Mouse (Mus musculus): Measurements from ENCODE around the gene Nr1h3. TPM values are rescaled to one million over a fixed set of nuclear protein-coding genes. Genes with fewer than 3 reads are reported as not detected.

The Nr1h3 gene
- polyA plus RNA-seq, 1 experiment: 103 TPM

DNA sequence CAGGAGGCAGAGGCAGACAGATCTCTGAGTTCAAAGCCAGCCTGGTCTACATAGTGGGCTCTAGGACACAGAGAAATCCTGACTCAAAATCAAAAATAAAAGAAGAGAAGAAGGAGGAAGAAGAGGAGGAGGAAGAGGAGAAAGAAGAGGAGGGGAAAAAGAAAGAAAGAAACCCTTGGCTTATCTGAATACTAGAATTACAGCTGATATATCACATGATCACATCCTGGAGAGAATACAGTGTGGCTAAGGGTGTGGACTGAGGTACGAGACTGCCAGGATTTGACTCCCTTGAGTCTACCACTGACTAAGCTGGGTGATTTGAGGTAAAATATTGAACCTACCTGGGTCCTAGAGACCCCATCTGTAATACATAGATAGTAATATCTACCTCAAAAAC lies 16.4 kb downstream of the Nr1h3 start:
- no peak for DNase-seq (ENCODE audit: low read depth)

DNA sequence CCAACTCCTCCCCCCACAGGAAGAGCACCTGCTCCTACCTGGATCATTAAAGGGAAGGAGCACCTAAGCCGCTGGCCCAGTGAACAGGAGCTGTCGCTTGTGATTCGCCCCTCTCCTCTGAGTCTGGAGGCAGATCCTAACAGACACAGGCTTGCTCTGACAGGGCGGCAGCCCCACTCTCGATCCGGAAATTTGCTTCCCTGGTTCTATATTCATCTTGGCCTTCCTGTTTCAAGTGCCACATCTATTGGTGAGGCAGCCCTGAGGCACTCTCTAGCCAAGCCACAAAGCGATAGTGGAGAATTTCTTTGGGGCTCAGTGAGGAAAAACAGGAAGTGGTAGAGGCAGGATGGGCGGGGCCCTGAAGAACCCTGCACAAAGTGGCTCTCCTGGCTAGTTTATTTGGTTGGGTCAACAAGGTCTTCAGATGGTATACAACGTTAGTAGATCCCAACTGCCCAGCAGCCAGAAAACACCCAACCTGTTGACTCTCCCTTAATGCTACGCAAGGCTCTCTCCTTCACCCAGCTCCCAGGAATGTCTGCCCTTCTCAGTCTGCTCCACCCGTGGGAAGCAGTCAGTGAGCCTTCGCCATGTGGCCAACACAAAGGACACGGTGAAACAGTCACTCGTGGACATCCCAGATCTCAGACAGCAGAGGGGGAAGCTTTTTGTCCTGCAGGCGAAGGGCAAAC lies 18.8 kb downstream of the Nr1h3 start, which contains the start of gene Madd:
Madd (minus strand) TSS at position 127 of the 695 bp plus-strand sequence.
- no peak for DNase-seq (ENCODE audit: low read depth)

GRCm38 (mm10) chr2:91183148-91183513 lies 19.5 kb downstream of the Nr1h3 start:
- peak; percentile 88 for DNase-seq (ENCODE audit: low read depth)

GRCm38 (mm10) chr2:91182405-91183147 lies 20.1 kb downstream of the Nr1h3 start:
- DNase-seq (ENCODE audit: low read depth): no peak

DNA sequence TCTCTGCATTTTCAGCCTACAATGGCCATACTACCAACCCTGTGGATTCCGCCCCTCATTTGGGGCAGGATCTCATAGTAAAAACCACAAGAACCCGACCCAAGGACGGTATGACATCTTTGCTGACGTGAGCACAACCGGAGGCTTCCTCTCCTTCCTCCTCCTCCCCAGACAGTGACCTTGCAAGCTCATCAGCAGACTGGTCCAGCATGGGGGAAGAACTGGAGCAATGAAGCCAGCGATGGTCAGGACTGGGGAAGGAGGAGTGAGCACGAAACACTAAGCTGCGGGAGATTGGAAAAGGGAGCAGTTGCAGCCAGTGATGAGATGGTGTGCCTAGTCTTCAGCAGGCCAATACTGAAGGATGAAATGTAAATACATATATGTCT lies 20.6 kb downstream of the Nr1h3 start:
- no peak for DNase-seq (ENCODE audit: low read depth)

DNA sequence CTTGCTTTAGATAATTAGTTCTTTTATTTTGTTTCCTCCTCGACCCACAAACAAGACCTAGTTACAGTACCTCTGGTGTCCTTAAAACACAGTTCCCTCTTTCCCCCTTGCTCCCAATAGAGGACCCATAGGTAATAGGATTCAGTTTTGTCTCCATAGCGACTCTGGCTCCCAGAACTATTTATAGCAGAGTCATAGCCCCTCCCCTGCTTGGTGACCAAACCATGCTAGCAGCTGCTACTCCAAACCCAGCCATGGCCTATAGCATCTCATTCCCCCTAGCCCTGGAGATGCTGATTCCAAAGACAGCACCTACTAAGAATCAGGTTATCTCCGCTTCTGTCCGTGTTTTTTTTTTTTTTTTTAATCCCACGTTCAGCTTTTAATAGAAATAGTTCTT lies 21.9 kb downstream of the Nr1h3 start:
- no peak for DNase-seq (ENCODE audit: low read depth)

- DNase-seq (ENCODE audit: low read depth): no peak
Observed at GRCm38 (mm10) chr2:91179825-91180224, 22.8 kb downstream of the Nr1h3 start.

DNA sequence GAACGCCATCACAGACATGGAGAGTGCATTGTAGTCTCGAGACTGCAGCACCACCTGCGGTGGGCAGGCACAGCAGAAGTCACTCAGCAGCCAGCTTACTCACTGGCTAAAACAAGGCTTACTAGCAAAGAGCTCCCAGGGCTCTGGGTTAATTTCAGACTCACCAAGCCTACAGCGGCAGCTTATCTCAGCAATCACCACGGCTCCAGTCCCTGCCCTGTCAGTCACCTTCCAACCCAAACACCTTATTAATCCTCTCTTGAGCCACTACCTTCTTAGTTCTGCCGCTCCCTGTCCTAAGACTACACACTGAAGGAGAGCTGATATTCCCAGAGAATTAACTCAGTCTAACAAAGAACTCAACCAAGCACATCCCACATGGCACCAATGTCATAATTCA lies 26.4 kb downstream of the Nr1h3 start:
- DNase-seq (ENCODE audit: low read depth): no peak

- no peak for DNase-seq (ENCODE audit: low read depth)
Observed at GRCm38 (mm10) chr2:91175490-91175889, 27.1 kb downstream of the Nr1h3 start.

DNA sequence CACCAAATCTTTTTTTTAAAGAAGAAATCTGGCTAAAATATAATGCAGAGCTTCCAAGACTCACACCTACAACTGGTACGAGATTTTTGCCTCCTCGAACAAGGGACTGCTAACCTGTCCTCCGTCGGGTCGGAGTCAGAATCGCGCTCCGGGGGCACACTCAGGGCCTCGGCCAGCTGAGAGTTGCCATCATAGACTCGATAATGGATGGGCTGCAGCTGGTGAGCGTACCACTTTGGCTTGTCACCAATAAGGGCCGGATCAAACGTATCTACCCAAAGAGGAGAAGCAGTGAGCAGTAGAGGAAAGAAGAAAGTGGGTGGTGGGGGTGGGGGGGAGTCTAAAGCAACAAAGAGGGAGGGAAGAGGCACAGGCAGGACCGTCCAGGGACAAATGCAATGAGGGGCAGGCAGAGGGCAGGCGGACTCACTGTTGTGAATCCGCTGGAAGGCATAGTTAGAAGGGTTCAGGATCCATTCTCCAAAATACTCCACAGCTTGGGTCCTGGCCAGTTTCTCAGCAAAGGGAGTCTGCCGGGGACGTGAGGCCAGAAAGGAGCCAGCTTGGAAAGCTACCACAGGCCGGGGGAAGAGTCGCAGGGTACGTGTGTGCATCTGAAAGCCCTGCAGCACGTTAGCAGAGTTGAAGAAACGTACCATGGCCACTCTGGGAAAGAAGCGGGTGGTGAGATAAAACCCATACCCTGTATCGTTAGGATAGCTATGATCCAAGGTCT lies 32.9 kb downstream of the Nr1h3 start:
- no peak for DNase-seq (ENCODE audit: low read depth)

- DNase-seq (ENCODE audit: low read depth): no peak
Observed at GRCm38 (mm10) chr2:91167629-91168028, 35.0 kb downstream of the Nr1h3 start.

DNA sequence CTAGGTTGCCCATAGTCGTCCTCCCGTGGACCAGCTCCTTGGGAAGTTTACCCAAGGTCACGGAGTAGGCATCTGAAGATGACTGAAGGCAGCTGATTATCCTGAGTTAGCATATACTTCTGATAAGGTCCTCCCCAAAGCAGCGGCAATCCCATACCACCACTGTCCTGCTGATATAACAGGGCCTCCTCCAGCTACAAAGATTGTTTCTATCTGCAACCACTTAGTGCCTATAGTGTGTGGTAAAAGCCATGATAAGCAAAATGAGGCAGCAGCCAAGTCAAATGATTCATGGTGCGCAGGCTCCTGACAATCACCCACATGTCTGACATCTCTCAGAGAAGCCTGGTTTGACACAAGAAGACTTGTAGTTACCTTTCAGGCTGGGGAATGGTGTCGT lies 37.6 kb downstream of the Nr1h3 start:
- DNase-seq (ENCODE audit: low read depth): no peak

- no peak for DNase-seq (ENCODE audit: low read depth)
Observed at GRCm38 (mm10) chr2:91163532-91163931, 39.1 kb downstream of the Nr1h3 start.

- DNase-seq (ENCODE audit: low read depth): no peak
Observed at GRCm38 (mm10) chr2:91162952-91163351, 39.7 kb downstream of the Nr1h3 start.

DNA sequence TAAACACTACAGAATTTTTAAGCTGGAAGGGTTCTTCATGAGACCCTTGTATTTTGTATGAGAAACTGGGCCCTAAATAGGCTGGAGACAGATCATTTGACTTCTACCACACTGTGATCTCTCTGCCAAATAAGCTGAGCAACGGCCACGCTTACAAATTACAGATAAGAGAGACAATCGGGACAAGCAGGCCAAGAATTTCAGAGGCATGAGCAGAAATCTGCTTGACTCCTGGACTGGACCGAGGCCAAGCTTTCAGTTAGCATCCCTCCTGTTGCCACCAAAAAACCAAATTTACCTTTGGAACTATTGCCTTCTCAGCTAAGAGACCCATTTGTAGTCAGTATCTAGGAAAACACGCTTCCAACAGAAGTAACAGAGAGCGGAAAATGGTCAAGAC lies 42.0 kb downstream of the Nr1h3 start:
- DNase-seq (ENCODE audit: low read depth): no peak

GRCm38 (mm10) chr2:91157002-91157752 lies 45.5 kb downstream of the Nr1h3 start:
- no peak for DNase-seq (ENCODE audit: low read depth)

DNA sequence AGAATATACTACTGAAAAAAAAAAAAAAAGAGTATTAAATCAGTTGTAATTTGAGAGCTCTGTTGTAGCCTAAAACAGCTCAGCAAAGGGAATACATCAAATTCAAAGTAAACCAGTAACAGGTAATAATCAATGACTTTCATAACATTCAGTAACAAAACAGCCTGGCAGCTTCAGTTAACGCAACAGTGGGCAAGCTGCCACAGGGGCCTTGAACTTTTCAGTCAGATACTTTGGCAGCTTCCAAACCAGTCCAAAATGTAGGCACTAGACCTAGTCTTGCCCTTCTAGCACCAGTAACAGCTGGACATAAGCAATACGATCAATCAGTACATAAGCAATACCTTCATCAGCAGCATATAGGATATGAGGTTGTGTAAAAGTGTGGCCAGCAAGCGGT lies 48.5 kb downstream of the Nr1h3 start:
- DNase-seq (ENCODE audit: low read depth): no peak

GRCm38 (mm10) chr2:91152885-91153377 lies 49.7 kb downstream of the Nr1h3 start:
- DNase-seq (ENCODE audit: low read depth): no peak

- no peak for DNase-seq (ENCODE audit: low read depth)
Observed at GRCm38 (mm10) chr2:91151331-91151730, 51.3 kb downstream of the Nr1h3 start.

DNA sequence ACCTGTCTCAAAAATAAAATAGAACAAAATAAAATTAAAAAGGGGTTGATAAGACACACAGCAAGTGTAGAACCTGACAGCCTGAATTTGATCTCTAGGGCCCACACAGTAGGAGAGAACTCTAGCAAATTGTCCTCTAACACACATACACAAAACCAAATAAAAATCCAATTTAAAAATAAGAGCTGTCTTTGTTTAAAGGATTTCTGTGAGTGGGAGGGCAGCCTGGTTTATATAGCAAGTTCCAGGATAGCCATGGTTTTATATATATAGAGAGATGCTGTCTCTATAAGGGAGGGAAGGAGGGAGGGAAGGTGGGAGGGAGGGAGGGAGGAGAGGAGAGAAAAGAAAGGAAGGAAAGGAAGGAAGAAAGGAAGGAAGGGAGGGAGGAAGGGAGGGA lies 54.5 kb downstream of the Nr1h3 start:
- DNase-seq (ENCODE audit: low read depth): no peak

GRCm38 (mm10) chr2:91143401-91143800 lies 59.2 kb downstream of the Nr1h3 start:
- DNase-seq (ENCODE audit: low read depth): no peak

DNA sequence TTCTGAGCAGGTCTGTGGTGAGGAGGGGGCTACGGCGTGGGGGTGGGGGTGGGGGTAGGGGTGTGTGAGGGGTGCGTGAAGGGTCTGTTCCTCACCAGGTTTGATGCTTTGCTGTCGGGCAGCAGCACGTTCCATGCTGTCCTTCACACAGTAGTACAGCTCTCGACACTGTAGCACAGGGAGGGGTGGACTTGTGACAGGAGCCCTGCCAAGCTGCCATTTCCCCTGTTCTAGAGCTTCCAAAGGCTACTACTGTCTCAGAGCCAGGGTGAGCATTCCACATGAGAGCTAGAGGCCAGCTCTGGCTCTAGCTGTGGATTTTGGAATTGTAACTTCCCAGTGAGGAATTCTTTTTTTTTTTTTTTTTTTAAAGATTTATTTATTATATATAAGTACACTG lies 59.7 kb downstream of the Nr1h3 start:
- no peak for DNase-seq (ENCODE audit: low read depth)

All from gonadal fat pad, adult 2 months (tissue).